20 mouse cellular contexts compared by ENCODE assay signal in the genomic region with DNA sequence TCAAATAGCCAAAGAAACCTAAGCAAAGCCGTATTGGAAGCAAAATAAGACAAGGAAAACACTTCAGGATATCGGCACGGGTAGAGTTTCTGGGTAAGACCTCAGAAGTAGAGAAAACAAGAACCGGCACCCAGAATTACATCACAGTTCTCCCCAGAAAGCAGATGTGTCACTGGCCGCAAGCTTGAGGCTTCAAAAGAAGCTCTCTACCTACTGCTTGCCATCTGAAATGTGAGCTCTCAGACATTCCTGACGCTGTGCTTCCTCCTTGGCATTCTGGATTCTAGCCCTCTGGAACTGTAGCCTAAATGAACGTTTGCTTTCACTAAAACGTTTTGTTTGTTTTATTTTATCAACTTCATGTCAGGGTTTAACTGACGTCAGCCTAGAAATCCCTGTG. TPM values are rescaled to one million over a fixed set of nuclear protein-coding genes. Genes with fewer than 3 reads are reported as not detected.
DNase-seq lines count a peak whose midpoint lies in the region; ATAC-seq and TF ChIP-seq lines count a peak whose summit lies in the region.
"Had no signal": no experiment of that assay in that cellular context is flagged by ENCODE, and none has a peak within 500 bp of the region (broad histone marks: within the 10 kb centered on the region; RNA-seq: fewer than 3 reads in every experiment).

No protein-coding gene starts in this region.

- TF ChIP-seq RAD21 in CH12.LX (IDR thresholded peaks at IDR 0.05; ENCODE audit: low read depth, low read length), result no peak

- H3K36me3 ChIP-seq in heart, embryonic 13.5 days, result peaks cover 6% of the 10 kb centered on the region
- H3K36me3 ChIP-seq in CH12.LX (replicated peaks in 1 of 2; ENCODE audit: control insufficient read depth in 1 of 2, insufficient read depth in 1 of 2, low read length in 1 of 2), result peaks cover 0 to 11% of the 10 kb centered on the region in 2 experiments
- H3K36me3 ChIP-seq: embryonic facial prominence, embryonic 12.5 days had no signal

- H3K4me3 ChIP-seq in heart, embryonic 13.5 days, result no peak overlapping the region
- H3K4me3 ChIP-seq in CH12.LX (replicated peaks in 1 of 3; ENCODE audit: low read depth in 2 of 3, low read length in 2 of 3, poor library complexity in 1 of 3), result no peak overlapping the region
- H3K4me3 ChIP-seq: embryonic facial prominence, embryonic 12.5 days; hindbrain, embryonic 13.5 days had no signal

- in situ Hi-C loops in CH12.LX (cut with MboI; ENCODE audit: low pct_ligation_motif_present, low pct_unique_long_range_greater_than_20kb, low sequenced_read_pairs), result no loop called here

- H3K9me3 ChIP-seq in heart, embryonic 13.5 days, result no peaks in the 10 kb centered on the region
- H3K9me3 ChIP-seq in CH12.LX (replicated peaks; ENCODE audit: low read length), result no peaks in the 10 kb centered on the region
- H3K9me3 ChIP-seq: embryonic facial prominence, embryonic 12.5 days; hindbrain, embryonic 13.5 days had no signal

- ATAC-seq in heart, embryonic 13.5 days (ENCODE audit: extremely low read depth, insufficient number of reproducible peaks, low FRiP score, low TSS enrichment), result no peak
- ATAC-seq in granulocyte monocyte progenitor cell, adult 5-6 weeks (replicated peaks; ENCODE audit: poor library complexity, severe bottlenecking), result peak; percentile 75

- H3K27ac ChIP-seq in heart, embryonic 13.5 days (replicated peaks), result no peak overlapping the region
- H3K27ac ChIP-seq in CH12.LX (ENCODE audit: insufficient read depth, low read depth), result no peak overlapping the region
- H3K27ac ChIP-seq: embryonic facial prominence, embryonic 12.5 days; hindbrain, embryonic 13.5 days; hindbrain, postnatal 0 days had no signal

- TF ChIP-seq POLR2A in CH12.LX (IDR thresholded peaks at IDR 0.05; ENCODE audit: low read depth, low read length), result no peak

- 39% methylated on average over 9 of the region's 9 CpGs for WGBS in heart, embryonic 13.5 days

- H3K9ac ChIP-seq in heart, embryonic 13.5 days, result 0 out of 2 replicates have a peak overlapping the region, but pooled peaks have one; percentile 40
- H3K9ac ChIP-seq in CH12.LX (ENCODE audit: insufficient read depth, low read depth), result no peak overlapping the region
- H3K9ac ChIP-seq: embryonic facial prominence, embryonic 12.5 days; hindbrain, embryonic 13.5 days had no signal

- dilution Hi-C loops in CH12.LX (cut with MboI; ENCODE audit: extremely low pct_ligation_motif_present, extremely low pct_unique_long_range_greater_than_20kb, low sequenced_read_pairs), result no loop called here

- H3K27me3 ChIP-seq in heart, embryonic 13.5 days (replicated peaks), result peaks cover 3% of the 10 kb centered on the region; the same call in 1 of the 2 replicates
- no peaks in the 10 kb centered on the region for H3K27me3 ChIP-seq in CH12.LX (replicated peaks)
- H3K27me3 ChIP-seq: embryonic facial prominence, embryonic 12.5 days; hindbrain, embryonic 13.5 days had no signal

- intact Hi-C loops in heart, postnatal 14 days (cut with DNase I), result loop anchor here (2.0 to 5.0 kb wide), 3 partner anchors 103 to 592 kb away; no protein-coding TSS in a partner anchor

- no peaks in the 10 kb centered on the region for H3K4me1 ChIP-seq in heart, embryonic 13.5 days
- 0 out of 4 replicates have a peak, but pooled peaks cover 0 to 3% of the 10 kb centered on the region in 2 experiments for H3K4me1 ChIP-seq in CH12.LX (ENCODE audit: control insufficient read depth in 1 of 2, insufficient read depth in 2 of 2)
- H3K4me1 ChIP-seq: hindbrain, embryonic 13.5 days had no signal

- DNase-seq in cerebellum, adult 9-10 months, result peak; percentile 14
- no peak for DNase-seq in cerebellum, postnatal 36 days
- no peak for DNase-seq in heart, postnatal 14 days
- no peak for DNase-seq in CH12.LX (ENCODE audit: extremely low read depth)
- no peak for DNase-seq in layer of hippocampus, postnatal 25 days (ENCODE audit: extremely low spot score in 1 of 2, low spot score in 1 of 2)
- DNase-seq in layer of hippocampus, adult 11-12 months (ENCODE audit: low spot score), result no peak
- DNase-seq: adrenal gland, adult 2 months; adrenal gland, postnatal 25 days; B cell, adult 2 months; cerebellum, adult 18-20 months; cerebellum, postnatal 10 days; embryo, embryonic 11 days; gastrocnemius, postnatal 25 days; heart, adult 11 months; heart, postnatal 10 days had no signal

- TF ChIP-seq CTCF in CH12.LX (conservative IDR thresholded peaks at IDR 0.05 in 1 of 2, IDR thresholded peaks at IDR 0.05 in 1 of 2; ENCODE audit: low read depth in 2 of 2, low read length in 2 of 2), result no peak

- H3K4me2 ChIP-seq in heart, embryonic 13.5 days, result 0 out of 2 replicates have a peak overlapping the region, but pooled peaks have one; percentile 1
- peak overlapping the region; percentile 71 for H3K4me2 ChIP-seq in CH12.LX (ENCODE audit: insufficient read depth, low read depth, poor library complexity, severe bottlenecking)
- H3K4me2 ChIP-seq: embryonic facial prominence, embryonic 12.5 days; hindbrain, embryonic 13.5 days had no signal

- no peaks in the 10 kb centered on the region for H3K79me2 ChIP-seq in CH12.LX (replicated peaks; ENCODE audit: control insufficient read depth, extremely low read depth, insufficient read depth, poor library complexity, severe bottlenecking)

- no peak for TF ChIP-seq EP300 in CH12.LX (IDR thresholded peaks at IDR 0.05; ENCODE audit: low read length)

TF ChIP-seq in CH12.LX, 34 proteins besides CTCF, POLR2A, EP300 and RAD21:
- TF ChIP-seq HCFC1 (IDR thresholded peaks at IDR 0.05; ENCODE audit: low read depth, low read length) (no peak), CHD1 (IDR thresholded peaks at IDR 0.05; ENCODE audit: low read depth, low read length) (no peak), E2F4 (IDR thresholded peaks at IDR 0.05; ENCODE audit: insufficient replicate concordance, low read depth, low read length) (no peak), NRF1 (IDR thresholded peaks at IDR 0.05; ENCODE audit: low read depth, low read length) (no peak), JUN (IDR thresholded peaks at IDR 0.05; ENCODE audit: insufficient read depth, low read depth, low read length) (no peak), ELF1 (IDR thresholded peaks at IDR 0.05; ENCODE audit: low read depth, low read length) (no peak), ZC3H11A (IDR thresholded peaks at IDR 0.05; ENCODE audit: low read depth, low read length) (no peak), BHLHE40 (IDR thresholded peaks at IDR 0.05; ENCODE audit: low read depth, low read length) (no peak), ZMIZ1 (IDR thresholded peaks at IDR 0.05; ENCODE audit: low read depth, low read length) (no peak), SIN3A (IDR thresholded peaks at IDR 0.05; ENCODE audit: low read length) (no peak), MYC (IDR thresholded peaks at IDR 0.05; ENCODE audit: low read depth, low read length) (no peak), IRF4 (IDR thresholded peaks at IDR 0.05; ENCODE audit: low read depth, low read length) (no peak), NELFE (IDR thresholded peaks at IDR 0.05; ENCODE audit: low read depth, low read length) (no peak), KAT2A (IDR thresholded peaks at IDR 0.05; ENCODE audit: insufficient replicate concordance, low read length) (no peak), RCOR1 (conservative IDR thresholded peaks at IDR 0.05; ENCODE audit: low read depth, low read length) (no peak), MEF2A (IDR thresholded peaks at IDR 0.05; ENCODE audit: borderline replicate concordance, low read depth, low read length) (no peak), CHD2 (IDR thresholded peaks at IDR 0.05; ENCODE audit: low read length) (no peak)

RNA-seq across cellular contexts. Expression of gene Dck, which starts 25.9 kb away (rescaled TPM):
- 34.8 and 37.8 TPM in 2 replicates for polyA plus RNA-seq in heart, embryonic 13.5 days (2015; fragmentation: Nextera tagmentation; extraction: Ambion mirVana)
- total RNA-seq in heart, postnatal 14 days (2021), result 1 to 10 TPM; 3.8 to 7.7 TPM
- total RNA-seq in CH12.LX (2012; rRNA removed) (13.7 and 15.4 TPM in 2 replicates), CH12.LX (2014; rRNA removed) (31.2 and 33.9 TPM in 2 replicates)
- polyA plus RNA-seq in CH12.LX (2012; ENCODE audit: insufficient read length, low read depth), result 20.9 and 25.5 TPM in 2 replicates
- total RNA-seq in granulocyte monocyte progenitor cell, adult 5-6 weeks (2014; fragmentation: Nextera tagmentation), result 35.4 and 45.8 TPM in 2 replicates
- 20.0 and 29.3 TPM in 2 replicates for total RNA-seq in granulocyte monocyte progenitor cell, adult 5-6 weeks (2017)
- 10 to 100 TPM; 13.7 to 13.8 TPM for total RNA-seq in layer of hippocampus, postnatal 25 days (2021)
